Mouse (Mus musculus) spleen, adult 2 months (tissue): ENCODE results near the gene Cbs. TPM values are rescaled to one million over a fixed set of nuclear protein-coding genes. Genes with fewer than 3 reads are reported as not detected.

Experiments used
- DNase-seq, 2 experiments: peaks; one replicate each; pipeline versions ENCODE4 v3.0.0 to v3.0.0-alpha.2; 2012 to 2021; ENCODE audit warnings: low spot score in 2 of 2, low read depth in 1 of 2
- H3K27ac ChIP-seq: fragments of 200-500 bp; 2 replicates; pipeline ENCODE4 v1.5.1; 2012; ENCODE audit warnings: low read length, inconsistent platforms; ENCODE audit not compliant: insufficient read depth
- H3K27me3 ChIP-seq: fragments of 200-500 bp; 2 replicates; pipeline ENCODE4 v1.6.1; 2012; ENCODE audit warnings: mild to moderate bottlenecking, moderate library complexity, low read length, inconsistent platforms; ENCODE audit not compliant: control insufficient read depth, insufficient read depth
- H3K36me3 ChIP-seq: fragments of 200-500 bp; 2 replicates; pipeline ENCODE4 v1.6.1; 2012; ENCODE audit warnings: mild to moderate bottlenecking, low read length, inconsistent platforms; ENCODE audit not compliant: control insufficient read depth, insufficient read depth
- H3K4me1 ChIP-seq: fragments of 200-500 bp; 2 replicates; pipeline ENCODE4 v1.6.1; 2011; ENCODE audit warnings: inconsistent platforms; ENCODE audit not compliant: control insufficient read depth, insufficient read depth, insufficient read length
- H3K4me3 ChIP-seq: fragments of 200-500 bp; 2 replicates; pipeline ENCODE4 v1.5.1; 2011; ENCODE audit warnings: mild to moderate bottlenecking, inconsistent platforms; ENCODE audit not compliant: insufficient read depth, insufficient read length; ENCODE audit errors: extremely low read depth
- CTCF ChIP-seq: fragments of 200-500 bp; IDR thresholded peaks from 2 replicates; pipeline ENCODE4 v1.5.1; 2011; ENCODE audit warnings: mild to moderate bottlenecking, inconsistent platforms; ENCODE audit not compliant: insufficient read depth, insufficient read length, insufficient replicate concordance; ENCODE audit errors: extremely low read depth
- POLR2A ChIP-seq: fragments of 200-500 bp; IDR thresholded peaks from 2 replicates; pipeline ENCODE4 v1.6.1; 2011; ENCODE audit warnings: low read depth, low read length, inconsistent platforms
- WGBS: fragments of 180-500 bp; shearing (Covaris S2); methylation state at CpG from one replicate; pipeline ENCODE4 v1.1.7; 2018; 5-methylcytosine and 5-hydroxymethylcytosine counted together
- polyA plus RNA-seq: library from polyadenylated mRNA; depleted of rRNA; stranded (reverse); fragments of >200 nt; gene quantifications from 2 replicates; pipeline ENCODE4 v1.2.3, GENCODE M21; 2012

The Cbs gene
- polyA plus RNA-seq, 1 experiment: 7.4 TPM

DNA sequence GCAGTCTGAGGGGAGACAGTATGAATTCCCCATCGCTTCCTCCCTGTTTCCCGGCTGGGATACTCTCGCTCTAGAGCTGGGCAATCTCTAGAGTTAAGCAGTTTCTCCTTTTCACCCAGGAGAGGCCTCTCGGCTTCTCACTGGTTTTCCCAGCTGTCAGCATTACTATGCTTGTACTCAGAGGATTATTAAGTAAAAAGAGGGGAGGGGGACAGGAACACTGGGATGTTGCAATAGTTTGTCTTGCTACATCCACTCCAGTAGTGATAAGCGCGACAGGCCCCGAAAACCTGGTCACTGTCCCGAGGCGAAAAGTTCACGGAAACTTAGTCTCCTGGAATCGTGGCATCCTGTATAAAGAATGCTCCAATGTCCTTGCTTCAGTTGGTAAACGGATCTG, 35.2 kb upstream of the Cbs start:
- no peak for TF ChIP-seq CTCF
- TF ChIP-seq POLR2A: no peak
- Histone ChIP-seq H3K27me3 (no peaks in the 10 kb centered on the region), H3K27ac (no peak overlapping the region), H3K36me3 (no peaks in the 10 kb centered on the region), H3K4me1 (no peaks in the 10 kb centered on the region), H3K4me3 (no peak overlapping the region)
- DNase-seq: no peak
- WGBS: 90% methylated on average over 12 of the region's 12 CpGs

DNA sequence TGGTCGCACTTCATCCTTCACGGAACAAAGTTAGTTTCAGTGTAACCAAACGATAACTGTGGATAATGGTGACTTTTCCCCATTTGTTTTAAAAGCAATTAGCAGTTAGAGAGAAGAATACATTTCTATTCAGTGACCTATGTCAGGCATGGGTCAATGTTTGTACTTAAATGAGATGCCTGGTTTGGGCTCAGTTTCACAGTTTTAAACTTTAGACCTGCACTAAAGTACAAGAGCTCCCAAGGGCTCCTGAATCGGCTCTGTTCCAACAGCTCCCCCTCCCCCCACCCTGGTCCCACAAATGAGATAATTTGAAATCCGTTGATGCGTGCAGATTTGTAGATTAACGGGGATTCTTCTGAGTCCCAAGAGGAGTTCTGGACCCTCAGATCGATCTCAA, 34.7 kb upstream of the Cbs start:
- Histone ChIP-seq H3K4me1 (no peaks in the 10 kb centered on the region), H3K27ac (no peak overlapping the region), H3K36me3 (no peaks in the 10 kb centered on the region), H3K27me3 (no peaks in the 10 kb centered on the region), H3K4me3 (no peak overlapping the region)
- DNase-seq: no peak
- WGBS: 84% methylated on average over 8 of the region's 8 CpGs
- no peak for TF ChIP-seq POLR2A
- no peak for TF ChIP-seq CTCF

DNA sequence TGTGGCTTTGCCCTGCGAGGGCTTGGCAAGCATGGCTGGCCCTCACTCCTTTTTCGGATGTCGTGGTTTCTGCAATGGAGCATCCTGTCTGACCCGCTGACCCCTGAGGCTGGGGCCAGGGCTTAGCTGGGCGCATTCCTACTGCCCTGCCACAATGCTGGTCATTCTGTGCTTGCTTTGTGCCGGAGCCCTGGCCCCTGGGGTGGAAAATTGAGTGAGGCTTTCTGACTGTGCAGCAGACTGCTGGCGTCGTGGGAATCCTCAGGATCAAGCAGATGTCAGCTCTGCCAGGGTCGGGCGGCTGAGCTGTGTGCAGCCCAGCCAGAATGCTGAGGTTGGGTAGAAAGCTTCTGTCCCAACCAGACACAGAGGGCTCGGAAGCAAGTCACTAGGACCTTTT, 33.1 kb upstream of the Cbs start:
- Histone ChIP-seq H3K27me3 (no peaks in the 10 kb centered on the region), H3K27ac (no peak overlapping the region), H3K4me3 (no peak overlapping the region), H3K4me1 (no peaks in the 10 kb centered on the region), H3K36me3 (no peaks in the 10 kb centered on the region)
- no peak for DNase-seq
- WGBS: 74% methylated on average over 11 of the region's 11 CpGs
- TF ChIP-seq POLR2A (no peak), CTCF (no peak)

DNA sequence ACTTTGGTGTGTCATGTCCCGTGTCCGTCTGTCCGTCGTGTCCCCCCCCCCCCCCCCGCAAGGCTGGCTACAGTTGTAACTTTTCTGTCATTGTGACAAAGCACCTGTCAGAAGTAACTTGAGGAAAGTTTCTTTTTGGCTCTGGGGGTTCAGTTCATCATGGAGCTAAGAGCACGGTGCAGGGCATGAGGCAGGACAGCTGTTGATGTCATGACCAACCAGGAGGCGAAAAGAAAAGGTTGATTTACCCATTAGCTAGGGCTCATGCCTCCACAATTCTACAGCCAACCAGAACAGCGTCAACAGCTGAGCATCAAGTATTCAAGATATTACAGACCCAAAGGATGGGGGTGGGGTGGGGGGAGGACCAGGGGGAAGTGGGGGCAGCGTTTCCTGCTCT, 31.3 kb upstream of the Cbs start:
- DNase-seq: no peak
- WGBS: 52% methylated on average over 9 of the region's 9 CpGs
- Histone ChIP-seq H3K36me3 (no peaks in the 10 kb centered on the region), H3K4me1 (no peaks in the 10 kb centered on the region), H3K4me3 (no peak overlapping the region), H3K27ac (no peak overlapping the region), H3K27me3 (no peaks in the 10 kb centered on the region)
- TF ChIP-seq POLR2A (no peak), CTCF (no peak)

DNA sequence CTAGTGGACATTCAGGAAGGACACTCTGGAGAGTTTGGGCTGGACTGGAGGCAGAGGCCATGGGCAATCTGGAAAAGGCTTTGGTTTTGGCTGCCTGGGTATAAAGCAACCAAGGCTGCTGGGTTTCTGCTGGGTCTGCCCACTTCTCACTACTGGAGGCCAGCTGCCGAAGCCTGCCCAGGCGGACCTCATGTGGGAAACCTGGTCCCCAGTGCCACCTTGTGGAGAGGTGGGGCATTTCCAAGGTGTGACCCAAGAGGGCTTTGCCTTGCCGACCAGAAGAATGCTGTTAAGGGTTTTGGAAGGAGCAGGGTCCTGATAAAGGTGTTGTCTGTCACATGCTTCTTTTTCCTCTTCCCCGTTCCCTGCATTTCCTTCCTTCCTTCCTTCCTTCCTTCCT, 27.7 kb upstream of the Cbs start:
- peak; percentile 52 to 84 for DNase-seq
- no peak for TF ChIP-seq POLR2A
- peak; percentile 93 for TF ChIP-seq CTCF
- Histone ChIP-seq H3K27me3 (no peaks in the 10 kb centered on the region), H3K27ac (no peak overlapping the region), H3K4me1 (no peaks in the 10 kb centered on the region), H3K4me3 (no peak overlapping the region), H3K36me3 (no peaks in the 10 kb centered on the region)
- WGBS: 2% methylated on average over 4 of the region's 4 CpGs

DNA sequence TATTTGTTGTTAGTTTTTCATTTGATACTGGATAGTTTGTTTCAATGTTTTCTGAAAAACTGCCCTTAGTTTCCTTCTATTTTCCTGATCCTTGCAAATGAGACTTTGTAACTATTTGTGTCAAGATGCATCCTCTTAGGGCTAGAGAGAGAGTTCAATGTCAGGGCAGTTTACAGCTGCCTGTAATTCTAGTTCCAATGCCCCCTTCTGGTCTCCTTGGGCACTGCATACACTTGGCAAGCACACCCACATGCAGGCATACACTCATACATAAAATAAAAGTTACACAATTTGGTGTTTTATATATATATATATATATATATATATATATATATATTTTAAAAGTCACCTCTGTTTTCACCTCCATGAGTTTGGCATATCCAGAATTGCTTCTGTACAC, 25.8 kb upstream of the Cbs start:
- no peaks in the 10 kb centered on the region for H3K36me3 ChIP-seq
- no peak for DNase-seq
- H3K27ac ChIP-seq: no peak overlapping the region

DNA sequence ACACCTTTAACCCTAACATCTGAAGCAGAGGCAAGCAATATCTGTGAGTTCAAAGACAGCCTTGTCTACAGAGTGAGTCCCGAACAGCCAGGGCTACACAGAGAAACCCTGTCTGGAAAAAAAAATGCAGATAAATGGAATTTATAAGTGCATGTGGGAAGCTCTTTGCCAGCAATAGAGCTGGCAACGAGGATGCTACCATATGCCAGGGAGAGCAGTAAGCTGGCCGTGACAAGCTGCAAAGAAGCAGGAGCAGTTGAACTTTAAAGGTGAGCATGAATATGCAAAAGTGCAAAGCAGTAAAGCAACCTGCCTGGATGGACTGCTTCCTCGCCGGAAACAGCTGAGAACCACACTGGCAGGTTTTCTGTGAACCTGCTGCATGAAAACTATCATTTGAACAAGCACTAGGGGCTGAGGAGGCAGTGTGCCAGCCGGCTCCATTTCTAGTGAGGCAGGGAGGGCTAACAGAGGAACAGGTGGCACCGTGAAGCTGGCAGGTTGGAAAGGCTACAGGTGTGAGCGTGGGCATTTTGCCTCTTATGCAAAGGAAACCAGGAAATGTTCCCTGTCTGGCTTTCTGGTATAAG, 23.7 kb upstream of the Cbs start:
- Histone ChIP-seq H3K27me3 (no peaks in the 10 kb centered on the region), H3K4me1 (peaks cover 5% of the 10 kb centered on the region; the same call in 1 of the 2 replicates), H3K4me3 (no peak overlapping the region), H3K27ac (no peak overlapping the region), H3K36me3 (0 out of 2 replicates have a peak, but pooled peaks cover under 1% of the 10 kb centered on the region)
- 83% methylated on average over 8 of the region's 8 CpGs for WGBS
- TF ChIP-seq POLR2A (no peak), CTCF (no peak)
- DNase-seq: no peak

More for the DNA sequence above, 25.8 kb upstream of the Cbs start:
- Histone ChIP-seq H3K27me3 (no peaks in the 10 kb centered on the region), H3K4me1 (no peaks in the 10 kb centered on the region; the same call in 1 of the 2 replicates), H3K4me3 (no peak overlapping the region)
- TF ChIP-seq CTCF: no peak
